ENCODE assay signal across 17 mouse cellular contexts in the genomic region with DNA sequence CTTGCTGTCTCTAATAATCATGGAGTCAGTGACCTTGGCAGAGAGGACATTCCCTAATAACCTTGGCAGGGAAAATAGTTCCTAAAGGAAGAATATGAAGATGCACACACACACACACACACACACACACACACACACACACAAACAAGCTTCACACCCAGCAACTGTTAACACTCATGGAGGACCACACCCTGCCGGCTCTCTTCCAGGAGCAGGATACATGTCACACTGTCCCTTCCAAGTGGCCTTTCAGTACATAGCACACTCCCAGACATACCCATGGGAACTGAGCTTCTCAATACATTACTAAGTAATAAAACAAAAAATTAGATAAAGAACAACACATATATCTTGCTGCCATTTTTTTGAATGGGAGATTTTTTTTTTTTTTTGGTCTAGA.
"Had no signal": no experiment of that assay in that cellular context is flagged by ENCODE, and none has a peak within 500 bp of the region (broad histone marks: within the 10 kb centered on the region; RNA-seq: fewer than 3 reads in every experiment).

No protein-coding gene starts in this region.

- H3K36me3 ChIP-seq: midbrain, embryonic 10.5 days; midbrain, embryonic 12.5 days; neural tube, embryonic 13.5 days; neural tube, embryonic 15.5 days had no signal

- H3K27ac ChIP-seq: midbrain, embryonic 10.5 days; midbrain, embryonic 12.5 days; neural tube, embryonic 13.5 days; neural tube, embryonic 15.5 days had no signal

- H3K4me3 ChIP-seq: midbrain, embryonic 10.5 days; midbrain, embryonic 12.5 days; myocyte; neural tube, embryonic 13.5 days; neural tube, embryonic 15.5 days had no signal

- H3K9ac ChIP-seq: lung, embryonic 14.5 days; midbrain, embryonic 12.5 days; neural tube, embryonic 13.5 days; neural tube, embryonic 15.5 days had no signal

- DNase-seq: lung, adult 18-20 months; lung, embryonic 14.5 days; lung, postnatal 10 days; lung, postnatal 4 days; midbrain, embryonic 14.5 days; retina, postnatal 1 day; right cerebral cortex, adult 18-20 months; right cerebral cortex, postnatal 25 days; right cerebral cortex, postnatal 4 days; thymus, adult 18-20 months; thymus, postnatal 14 days; thymus, postnatal 36 days had no signal
